ENCODE assay signal across 8 mouse cellular contexts in genomic region chr7:110780520-110780919, GRCm38 (mm10). TPM values are rescaled to one million over a fixed set of nuclear protein-coding genes. Genes with fewer than 3 reads are reported as not detected.
DNase-seq lines count a peak whose midpoint lies in the region; ATAC-seq and TF ChIP-seq lines count a peak whose summit lies in the region.

No protein-coding gene starts in this region.

- H3K36me3 ChIP-seq in embryonic facial prominence, embryonic 13.5 days = no peaks in the 10 kb centered on the region
- no peaks in the 10 kb centered on the region for H3K36me3 ChIP-seq in embryonic facial prominence, embryonic 10.5 days (replicated peaks)
- H3K36me3 ChIP-seq in midbrain, postnatal 0 days (ENCODE audit: insufficient read depth, low read length) = 0 out of 2 replicates have a peak, but pooled peaks cover 2% of the 10 kb centered on the region

- H3K27me3 ChIP-seq in embryonic facial prominence, embryonic 13.5 days = no peaks in the 10 kb centered on the region
- no peaks in the 10 kb centered on the region for H3K27me3 ChIP-seq in embryonic facial prominence, embryonic 10.5 days (replicated peaks; ENCODE audit: low read depth, poor library complexity, severe bottlenecking)
- no peaks in the 10 kb centered on the region for H3K27me3 ChIP-seq in midbrain, postnatal 0 days (ENCODE audit: insufficient read depth, low read length)

- H3K27ac ChIP-seq in embryonic facial prominence, embryonic 13.5 days = peak overlapping the region; percentile 82; the same call in 1 of the 2 replicates
- H3K27ac ChIP-seq in embryonic facial prominence, embryonic 10.5 days (replicated peaks) = no peak overlapping the region
- H3K27ac ChIP-seq in left cerebral cortex, adult 2 months = peak overlapping the region; percentile 70
- H3K27ac ChIP-seq in midbrain, postnatal 0 days (ENCODE audit: low read depth, low read length) = peak overlapping the region; percentile 43; the same call in 1 of the 2 replicates

- H3K4me2 ChIP-seq in embryonic facial prominence, embryonic 13.5 days = no peak overlapping the region
- no peak overlapping the region for H3K4me2 ChIP-seq in midbrain, postnatal 0 days (ENCODE audit: low read depth, low read length, poor library complexity, severe bottlenecking)

- H3K4me1 ChIP-seq in embryonic facial prominence, embryonic 13.5 days = peaks cover 45% of the 10 kb centered on the region
- H3K4me1 ChIP-seq in embryonic facial prominence, embryonic 10.5 days = peaks cover 63% of the 10 kb centered on the region
- H3K4me1 ChIP-seq in midbrain, postnatal 0 days (ENCODE audit: insufficient read depth, low read length) = 0 out of 2 replicates have a peak, but pooled peaks cover 2% of the 10 kb centered on the region

- no peaks in the 10 kb centered on the region for H3K9me3 ChIP-seq in embryonic facial prominence, embryonic 13.5 days
- H3K9me3 ChIP-seq in embryonic facial prominence, embryonic 10.5 days = no peaks in the 10 kb centered on the region
- no peaks in the 10 kb centered on the region for H3K9me3 ChIP-seq in midbrain, postnatal 0 days (ENCODE audit: low read length)

- no peak for ATAC-seq in embryonic facial prominence, embryonic 13.5 days (ENCODE audit: insufficient number of reproducible peaks, insufficient read depth, low FRiP score, low TSS enrichment, low read depth)
- no peak for ATAC-seq in midbrain, postnatal 0 days (ENCODE audit: low FRiP score)

- TF ChIP-seq CTCF in left cerebral cortex, adult 2 months (IDR thresholded peaks at IDR 0.05) = no peak
- TF ChIP-seq CTCF in midbrain, postnatal 0 days (IDR thresholded peaks at IDR 0.05) = no peak

- no peak for DNase-seq in embryonic facial prominence, embryonic 10.5 days (ENCODE audit: low spot score)
- no peak for DNase-seq in left cerebral cortex, adult 2 months (ENCODE audit: extremely low spot score in 1 of 2, low spot score in 2 of 2)
- no peak for DNase-seq in left cerebral cortex, postnatal 4 days
- DNase-seq in adrenal gland, postnatal 36 days = peak; percentile 59 to 63
- DNase-seq in midbrain, postnatal 0 days (ENCODE audit: low spot score) = no peak
- DNase-seq in right cerebral cortex, postnatal 25 days = no peak
- no peak for DNase-seq in ovary, postnatal 10 days (ENCODE audit: low spot score)

- no peak overlapping the region for H3K4me3 ChIP-seq in embryonic facial prominence, embryonic 13.5 days
- H3K4me3 ChIP-seq in embryonic facial prominence, embryonic 10.5 days = no peak overlapping the region
- no peak overlapping the region for H3K4me3 ChIP-seq in left cerebral cortex, adult 2 months
- H3K4me3 ChIP-seq in midbrain, postnatal 0 days (ENCODE audit: low read depth, low read length) = no peak overlapping the region

- 74% methylated on average over 4 of the region's 4 CpGs for WGBS in embryonic facial prominence, embryonic 13.5 days
- WGBS in embryonic facial prominence, embryonic 10.5 days = 87% methylated on average over 4 of the region's 4 CpGs
- WGBS in midbrain, postnatal 0 days = 91% methylated on average over 4 of the region's 4 CpGs

- intact Hi-C loops in left cerebral cortex, adult 2 months (cut with DNase I) = no loop called here
- intact Hi-C loops in left cerebral cortex, postnatal 4 days (cut with DNase I) = no loop called here

- no peak overlapping the region for H3K9ac ChIP-seq in embryonic facial prominence, embryonic 13.5 days
- H3K9ac ChIP-seq in midbrain, postnatal 0 days (replicated peaks; ENCODE audit: low read length, poor library complexity, severe bottlenecking) = no peak overlapping the region

RNA-seq across cellular contexts. Expression of gene Ampd3, which starts 12.5 kb away (rescaled TPM):
- polyA plus RNA-seq in embryonic facial prominence, embryonic 13.5 days (2015; fragmentation: Nextera tagmentation; extraction: Ambion mirVana) = 3.5 and 6.2 TPM in 2 replicates
- 1.0 and 1.5 TPM in 2 replicates for polyA plus RNA-seq in embryonic facial prominence, embryonic 10.5 days (2016; fragmentation: Nextera tagmentation; extraction: Ambion mirVana)
- 10 to 100 TPM; 24.4 to 25.3 TPM for total RNA-seq in left cerebral cortex, adult 2 months (2021)
- total RNA-seq in left cerebral cortex, postnatal 4 days (2021) = 10 to 100 TPM; 18.5 to 19.5 TPM
- total RNA-seq in adrenal gland, postnatal 36 days (2021) = 10 to 100 TPM; 13.9 to 14.7 TPM
- 20.6 and 22.7 TPM in 2 replicates for total RNA-seq in midbrain, postnatal 0 days (2014; rRNA removed)
- 13.2 and 16.2 TPM in 2 replicates for polyA plus RNA-seq in midbrain, postnatal 0 days (2015; fragmentation: Nextera tagmentation; extraction: Ambion mirVana)

Comparison
In these comparisons a context has a peak if more than half of its experiments do, and no peak if none do; other contexts are left out.
1. DNase-seq: peak in adrenal gland, postnatal 36 days (2 of 2); none in embryonic facial prominence, embryonic 10.5 days (single experiment), left cerebral cortex, adult 2 months (0 of 2), left cerebral cortex, postnatal 4 days (single experiment), midbrain, postnatal 0 days (single experiment), right cerebral cortex, postnatal 25 days (single experiment) and ovary, postnatal 10 days (single experiment).